Mouse (Mus musculus) MEL (cell line): Measurements from ENCODE around the gene Prss38. TPM values are rescaled to one million over a fixed set of nuclear protein-coding genes. Genes with fewer than 3 reads are reported as not detected.
"Not testable (repeated sequence)": the region's sequence is repeated elsewhere in the genome, so short reads cannot be mapped to it uniquely, and the experiment has no call there.

ENCODE experiments used
- DNase-seq: peaks from one replicate; pipeline ENCODE4 v3.0.0; 2011; ENCODE audit warnings: low read depth, low spot score
- H3K27ac ChIP-seq: 2 replicates; pipeline ENCODE4 v1.5.1; 2012; ENCODE audit warnings: low read depth, mild to moderate bottlenecking, control low read depth, low read length, moderate library complexity; ENCODE audit not compliant: control insufficient read depth
- H3K27me3 ChIP-seq, 2 experiments: fragments of 150-350 bp in 1 of 2; sonication (generic) in 1 of 2; 2 replicates each; pipeline ENCODE4 v1.6.1; 2012; ENCODE audit warnings: low read length in 2 of 2, mild to moderate bottlenecking in 2 of 2, improper control_type of control experiment in 1 of 2, moderate library complexity in 1 of 2; ENCODE audit not compliant: insufficient read depth in 2 of 2, control insufficient read depth in 1 of 2
- H3K36me3 ChIP-seq, 2 experiments: 2 replicates each; pipeline ENCODE4 v1.6.1; 2012 to 2014; ENCODE audit warnings: low read length in 2 of 2, improper control_type of control experiment in 1 of 2, inconsistent platforms in 1 of 2, mild to moderate bottlenecking in 1 of 2; ENCODE audit not compliant: insufficient read depth in 2 of 2, control insufficient read depth in 1 of 2
- H3K4me1 ChIP-seq, 2 experiments: fragments of 150-350 bp in 1 of 2; sonication (generic) in 1 of 2; 2 replicates each; pipeline ENCODE4 v1.6.1; 2012; ENCODE audit warnings: low read length in 2 of 2, improper control_type of control experiment in 1 of 2, mild to moderate bottlenecking in 1 of 2; ENCODE audit not compliant: insufficient read depth in 2 of 2, control insufficient read depth in 1 of 2
- H3K4me3 ChIP-seq, 2 experiments: fragments of 150-350 bp in 1 of 2; sonication (generic) in 1 of 2; 2 replicates each; pipeline ENCODE4 v1.5.1; 2012; ENCODE audit warnings: low read depth in 2 of 2, low read length in 2 of 2, mild to moderate bottlenecking in 2 of 2, moderate library complexity in 2 of 2, control low read depth in 1 of 2, improper control_type of control experiment in 1 of 2; ENCODE audit not compliant: control insufficient read depth in 1 of 2, insufficient read depth in 1 of 2
- H3K79me2 ChIP-seq: 2 replicates; pipeline ENCODE4 v1.6.1; 2012; ENCODE audit warnings: mild to moderate bottlenecking, low read length, moderate library complexity; ENCODE audit not compliant: control insufficient read depth, poor library complexity, insufficient read depth
- H3K9ac ChIP-seq: 2 replicates; pipeline ENCODE4 v1.6.1; 2012; ENCODE audit warnings: low read depth, mild to moderate bottlenecking, control low read depth, low read length, moderate library complexity; ENCODE audit not compliant: control insufficient read depth, poor library complexity, severe bottlenecking
- H3K9me3 ChIP-seq: fragments of 150-350 bp; sonication (generic); replicated peaks from 2 replicates; pipeline ENCODE4 v1.6.1; 2012; ENCODE audit warnings: mild to moderate bottlenecking, low read length, improper control_type of control experiment, moderate library complexity; ENCODE audit not compliant: insufficient read depth
- BHLHE40 ChIP-seq: IDR thresholded peaks from 2 replicates; pipeline ENCODE4 v1.6.1; 2012; ENCODE audit warnings: low read depth, mild to moderate bottlenecking, inconsistent platforms, low read length, improper control_type of control experiment, borderline replicate concordance
- CHD1 ChIP-seq: IDR thresholded peaks from 2 replicates; pipeline ENCODE4 v1.6.1; 2012; ENCODE audit warnings: low read depth, mild to moderate bottlenecking, inconsistent platforms, low read length, improper control_type of control experiment
- CHD2 ChIP-seq: IDR thresholded peaks from 2 replicates; pipeline ENCODE4 v1.6.1; 2011; ENCODE audit warnings: low read length, improper control_type of control experiment
- CTCF ChIP-seq, 3 experiments: IDR thresholded peaks in 2 of 3; conservative IDR thresholded peaks in 1 of 3; 2 replicates each; pipeline ENCODE4 v1.5.1; 2011 to 2012; ENCODE audit warnings: low read length in 3 of 3, low read depth in 2 of 3, mild to moderate bottlenecking in 2 of 3, improper control_type of control experiment in 1 of 3, inconsistent platforms in 1 of 3, mixed read lengths in 1 of 3, moderate library complexity in 1 of 3; ENCODE audit not compliant: control insufficient read depth in 1 of 3, insufficient read depth in 1 of 3, poor library complexity in 1 of 3, severe bottlenecking in 1 of 3
- EP300 ChIP-seq, 2 experiments: IDR thresholded peaks; 2 replicates each; pipeline ENCODE4 v1.6.1; 2011; ENCODE audit warnings: improper control_type of control experiment in 2 of 2, low read length in 2 of 2, low read depth in 1 of 2, mild to moderate bottlenecking in 1 of 2
- GATA1 ChIP-seq: IDR thresholded peaks from 2 replicates; pipeline ENCODE4 v1.6.1; 2011; ENCODE audit warnings: low read depth, low read length, improper control_type of control experiment
- HCFC1 ChIP-seq: IDR thresholded peaks from 2 replicates; pipeline ENCODE4 v1.6.1; 2012; ENCODE audit warnings: low read depth, mild to moderate bottlenecking, inconsistent platforms, low read length, improper control_type of control experiment, moderate library complexity
- JUND ChIP-seq: IDR thresholded peaks from 2 replicates; pipeline ENCODE4 v1.6.1; 2011; ENCODE audit warnings: low read depth, mild to moderate bottlenecking, improper control_type of control experiment, low read length
- MAX ChIP-seq: IDR thresholded peaks from 2 replicates; pipeline ENCODE4 v1.6.1; 2011; ENCODE audit warnings: low read length, improper control_type of control experiment
- MEF2A ChIP-seq: IDR thresholded peaks from 2 replicates; pipeline ENCODE4 v1.6.1; 2014; ENCODE audit warnings: low read depth, mild to moderate bottlenecking, inconsistent platforms, low read length, improper control_type of control experiment; ENCODE audit not compliant: poor library complexity, insufficient replicate concordance, severe bottlenecking; ENCODE audit errors: extremely low read depth
- POLR2A ChIP-seq, 2 experiments: IDR thresholded peaks; 2 replicates each; pipeline ENCODE4 v1.6.1; 2011 to 2012; ENCODE audit warnings: low read length in 2 of 2, mild to moderate bottlenecking in 2 of 2, control low read depth in 1 of 2, improper control_type of control experiment in 1 of 2, low read depth in 1 of 2, moderate library complexity in 1 of 2; ENCODE audit not compliant: control insufficient read depth in 1 of 2, insufficient read depth in 1 of 2, poor library complexity in 1 of 2
- RAD21 ChIP-seq: IDR thresholded peaks from 2 replicates; pipeline ENCODE4 v1.6.1; 2011; ENCODE audit warnings: mild to moderate bottlenecking, low read depth, low read length, improper control_type of control experiment
- SIN3A ChIP-seq: IDR thresholded peaks from 2 replicates; pipeline ENCODE4 v1.6.1; 2012; ENCODE audit warnings: low read length, improper control_type of control experiment, inconsistent platforms
- SMC3 ChIP-seq: IDR thresholded peaks from 2 replicates; pipeline ENCODE4 v1.6.1; 2011; ENCODE audit warnings: low read depth, low read length, improper control_type of control experiment
- TBP ChIP-seq: IDR thresholded peaks from 2 replicates; pipeline ENCODE4 v1.8.0; 2011; ENCODE audit warnings: low read depth, low read length, improper control_type of control experiment
- UBTF ChIP-seq: IDR thresholded peaks from 2 replicates; pipeline ENCODE4 v1.6.1; 2012; ENCODE audit warnings: low read depth, mild to moderate bottlenecking, inconsistent platforms, low read length, improper control_type of control experiment, moderate library complexity, borderline replicate concordance; ENCODE audit not compliant: insufficient read depth
- ZC3H11A ChIP-seq: IDR thresholded peaks from 2 replicates; pipeline ENCODE4 v1.6.1; 2012; ENCODE audit warnings: low read depth, mild to moderate bottlenecking, inconsistent platforms, low read length, improper control_type of control experiment
- ZMIZ1 ChIP-seq: IDR thresholded peaks from 2 replicates; pipeline ENCODE4 v1.6.1; 2012; ENCODE audit warnings: low read depth, mild to moderate bottlenecking, inconsistent platforms, low read length, improper control_type of control experiment, moderate library complexity
- ZNF384 ChIP-seq: IDR thresholded peaks from 2 replicates; pipeline ENCODE4 v1.6.1; 2012; ENCODE audit warnings: low read depth, mild to moderate bottlenecking, inconsistent platforms, low read length, improper control_type of control experiment
- polyA plus RNA-seq, 2 experiments: library from polyadenylated mRNA; stranded (reverse) in 1 of 2; unstranded in 1 of 2; fragments of >175 nt in 1 of 2; fragments of >200 nt in 1 of 2; gene quantifications; 2 replicates each; pipeline versions ENCODE4 v1.2.1 to v1.2.4; 2012; ENCODE audit warnings: low replicate concordance in 2 of 2, low read depth in 1 of 2; ENCODE audit not compliant: insufficient read length in 2 of 2, insufficient read depth in 1 of 2, missing spikeins in 1 of 2
- total RNA-seq: library from RNA; depleted of rRNA; stranded (reverse); fragments of 300-350 nt; gene quantifications from 2 replicates; pipeline ENCODE4 v1.2.3, GENCODE M21; 2012

The Prss38 gene
- total and polyA plus RNA-seq, 3 experiments, result not detected

- H3K9me3 ChIP-seq, result no peaks in the 10 kb centered on the region
- no peaks in the 10 kb centered on the region for H3K79me2 ChIP-seq
- TF ChIP-seq GATA1 (0 out of 2 replicates have a peak, but pooled peaks have one; percentile 13), ZC3H11A (no peak)
- H3K27me3 ChIP-seq, result peaks cover 6 to 9% of the 10 kb centered on the region in 2 experiments; a peak in 3 of 4 replicates
- no peak overlapping the region for H3K9ac ChIP-seq
- H3K27ac ChIP-seq, result no peak overlapping the region
- H3K36me3 ChIP-seq, result no peaks in the 10 kb centered on the region
- H3K4me1 ChIP-seq, result peaks cover 0 to 9% of the 10 kb centered on the region in 2 experiments; a peak in 2 of 4 replicates
- H3K4me3 ChIP-seq, result no peak overlapping the region
- DNase-seq, result peak; percentile 36
These were observed 5.6 kb downstream of the Prss38 start for GRCm38 (mm10) chr11:59369848-59370247.

- not testable (repeated sequence) for H3K79me2 ChIP-seq, H3K9ac ChIP-seq, H3K36me3 ChIP-seq, H3K9me3 ChIP-seq, H3K4me1 ChIP-seq, H3K4me3 ChIP-seq, H3K27me3 ChIP-seq, H3K27ac ChIP-seq
- peak; percentile 92 for TF ChIP-seq TBP
- DNase-seq, result peak; percentile 13
These were observed 7.5 kb downstream of the Prss38 start for GRCm38 (mm10) chr11:59367955-59368354.

DNA sequence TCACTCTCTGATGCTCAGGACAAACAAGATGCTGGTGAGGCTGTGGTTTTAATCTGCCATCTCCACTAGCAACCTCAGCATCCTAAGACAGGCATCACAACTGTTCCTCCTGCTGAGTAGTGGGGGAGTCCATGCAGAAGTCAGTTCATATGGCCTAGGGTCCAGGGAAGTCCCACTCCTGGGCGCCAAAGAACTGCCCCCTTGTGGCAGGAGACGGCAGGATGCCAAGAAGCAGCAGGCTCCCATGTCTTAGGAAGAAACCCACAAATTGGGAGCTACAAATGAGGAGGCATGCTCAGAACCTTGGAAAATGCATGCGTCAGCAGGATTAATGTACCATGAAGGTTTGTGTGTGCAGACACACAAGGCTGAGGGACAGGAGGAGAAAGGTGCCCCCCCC, 8.8 kb downstream of the Prss38 start:
- H3K4me3 ChIP-seq, result no peak overlapping the region
- peaks cover 0 to 6% of the 10 kb centered on the region in 2 experiments; a peak in 2 of 4 replicates for H3K27me3 ChIP-seq
- no peaks in the 10 kb centered on the region for H3K9me3 ChIP-seq
- no peak overlapping the region for H3K27ac ChIP-seq
- H3K9ac ChIP-seq, result no peak overlapping the region
- no peaks in the 10 kb centered on the region for H3K79me2 ChIP-seq
- DNase-seq, result peak; percentile 29
- TF ChIP-seq ZNF384, result no peak
- TF ChIP-seq CTCF (IDR thresholded peaks at IDR 0.05 in 2 of 3, conservative IDR thresholded peaks at IDR 0.05 in 1 of 3; ENCODE audit: control insufficient read depth in 1 of 3, insufficient read depth in 1 of 3, low read depth in 2 of 3, low read length in 3 of 3, poor library complexity in 1 of 3, severe bottlenecking in 1 of 3), result peak; percentile 35 to 66 (median 47); a peak in 5 of 6 replicates
- TF ChIP-seq SMC3, result peak; percentile 43
- TF ChIP-seq RAD21, result no peak; the same call in 1 of the 2 replicates
- peaks cover 0 to 15% of the 10 kb centered on the region in 2 experiments; a peak in 3 of 4 replicates for H3K4me1 ChIP-seq
- H3K36me3 ChIP-seq, result peaks cover 0 to 3% of the 10 kb centered on the region in 2 experiments; a peak in 2 of 4 replicates

- Histone ChIP-seq H3K36me3 (peaks cover 0 to 7% of the 10 kb centered on the region in 2 experiments; a peak in 2 of 4 replicates), H3K4me3 (no peak overlapping the region), H3K4me1 (peaks cover under 1 to 21% of the 10 kb centered on the region in 2 experiments; a peak in 3 of 4 replicates), H3K9ac (no peak overlapping the region), H3K27ac (no peak overlapping the region), H3K79me2 (no peaks in the 10 kb centered on the region), H3K9me3 (no peaks in the 10 kb centered on the region), H3K27me3 (peaks cover 0 to 6% of the 10 kb centered on the region in 2 experiments; a peak in 2 of 4 replicates)
- no peak for TF ChIP-seq SIN3A
- TF ChIP-seq ZMIZ1, result no peak
- TF ChIP-seq CHD2, result no peak
- TF ChIP-seq MAX, result no peak
- no peak for TF ChIP-seq CHD1
- no peak for TF ChIP-seq JUND
- no peak for TF ChIP-seq UBTF
- TF ChIP-seq EP300 (IDR thresholded peaks at IDR 0.05; ENCODE audit: low read depth in 1 of 2, low read length in 2 of 2), result no peak
- no peak for TF ChIP-seq HCFC1
- TF ChIP-seq BHLHE40, result no peak
- no peak for TF ChIP-seq POLR2A (IDR thresholded peaks at IDR 0.05; ENCODE audit: control insufficient read depth in 1 of 2, insufficient read depth in 1 of 2, low read depth in 1 of 2, low read length in 2 of 2, poor library complexity in 1 of 2)
- TF ChIP-seq MEF2A, result no peak
- no peak for DNase-seq
These were observed 9.4 kb downstream of the Prss38 start for GRCm38 (mm10) chr11:59366031-59366430.
